Mouse (Mus musculus): ENCODE measurements around the gene Enpp1.
"Not testable (repeated sequence)": the region's sequence is repeated elsewhere in the genome, so short reads cannot be mapped to it uniquely, and the experiment has no call there.

Gene Enpp1

DNA sequence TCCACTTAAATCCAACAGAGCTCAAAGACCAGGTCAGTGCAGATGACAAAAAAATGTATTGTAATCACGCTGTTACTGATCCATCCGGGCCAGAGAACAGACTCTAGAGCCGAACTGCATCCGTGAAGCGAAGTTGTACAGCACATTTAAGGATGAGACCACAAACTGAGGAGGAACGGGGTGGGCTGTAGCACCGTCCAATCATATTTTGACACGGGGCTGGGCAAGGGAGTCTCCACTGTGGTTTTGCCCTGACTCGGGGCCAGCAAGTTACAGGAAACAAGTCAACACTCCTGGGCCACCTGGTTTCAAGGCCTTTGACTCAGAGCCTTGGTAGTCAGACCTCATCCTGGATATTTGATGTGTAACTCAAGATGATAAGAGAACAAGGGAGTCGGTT lies 76.1 kb downstream of the Enpp1 start:
- no peak for DNase-seq

DNA sequence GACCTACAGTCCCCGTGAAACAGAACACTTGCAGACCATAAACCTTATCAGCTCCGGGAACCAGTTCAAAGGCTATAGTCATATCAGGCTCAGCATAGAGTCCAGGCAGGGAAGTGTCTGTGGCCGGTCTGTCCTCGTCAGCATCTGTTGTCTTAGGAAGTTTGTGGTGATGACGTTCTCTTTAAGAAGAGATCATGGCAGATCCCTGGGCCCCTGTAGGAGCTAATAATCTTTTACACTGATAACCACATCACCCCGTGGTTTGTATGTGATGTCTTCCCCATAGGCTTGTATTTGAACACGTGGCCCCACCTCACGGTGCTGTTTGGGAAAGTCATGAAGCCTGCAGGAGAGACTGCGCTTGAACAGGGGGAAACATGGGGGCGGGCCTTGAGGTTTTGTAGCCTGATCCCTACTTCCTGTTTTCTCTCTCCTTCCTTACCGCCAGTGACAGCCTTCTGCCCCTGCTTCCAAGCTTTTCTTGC lies 76.6 kb downstream of the Enpp1 start:
- no peak for DNase-seq

DNA sequence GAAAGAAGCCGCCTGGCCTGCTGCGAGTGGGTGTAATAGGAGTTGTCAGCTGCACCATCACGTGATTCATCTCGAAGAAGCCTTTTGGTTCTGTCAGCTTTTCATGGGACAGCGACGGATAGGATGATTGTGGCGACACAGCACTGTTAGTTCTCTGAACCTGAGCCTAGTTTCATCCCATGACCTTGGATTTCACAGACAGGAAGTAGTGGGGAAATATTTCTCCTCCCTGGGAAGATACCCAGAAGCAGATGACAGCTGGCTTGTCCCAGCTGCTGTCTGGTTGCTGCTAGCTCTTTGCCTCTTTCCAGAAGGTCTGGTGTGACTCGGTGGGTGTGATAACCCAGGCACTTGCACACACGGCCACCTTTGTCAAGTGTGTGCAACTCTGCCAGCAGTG lies 77.7 kb downstream of the Enpp1 start:
- DNase-seq = peak; percentile 49

DNA sequence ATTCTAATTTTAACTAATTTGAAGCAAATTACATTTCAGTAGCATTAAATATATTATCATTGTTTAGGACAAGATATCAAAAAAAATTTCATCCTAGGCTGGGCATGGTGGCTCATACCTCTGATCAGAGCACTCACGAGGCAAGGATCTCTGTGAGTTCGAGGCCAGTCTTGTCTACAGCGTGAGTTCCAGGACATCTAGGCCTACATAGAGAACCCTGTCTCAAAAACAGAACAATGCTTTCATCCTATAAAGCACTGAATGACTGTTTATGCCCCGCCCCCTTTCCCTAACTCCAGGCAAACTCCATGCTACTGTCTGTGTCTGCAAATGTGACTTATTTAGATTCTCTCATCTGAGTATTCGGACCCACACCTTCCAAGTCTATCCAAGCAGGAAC lies 80.8 kb downstream of the Enpp1 start:
- no peak for DNase-seq

DNA sequence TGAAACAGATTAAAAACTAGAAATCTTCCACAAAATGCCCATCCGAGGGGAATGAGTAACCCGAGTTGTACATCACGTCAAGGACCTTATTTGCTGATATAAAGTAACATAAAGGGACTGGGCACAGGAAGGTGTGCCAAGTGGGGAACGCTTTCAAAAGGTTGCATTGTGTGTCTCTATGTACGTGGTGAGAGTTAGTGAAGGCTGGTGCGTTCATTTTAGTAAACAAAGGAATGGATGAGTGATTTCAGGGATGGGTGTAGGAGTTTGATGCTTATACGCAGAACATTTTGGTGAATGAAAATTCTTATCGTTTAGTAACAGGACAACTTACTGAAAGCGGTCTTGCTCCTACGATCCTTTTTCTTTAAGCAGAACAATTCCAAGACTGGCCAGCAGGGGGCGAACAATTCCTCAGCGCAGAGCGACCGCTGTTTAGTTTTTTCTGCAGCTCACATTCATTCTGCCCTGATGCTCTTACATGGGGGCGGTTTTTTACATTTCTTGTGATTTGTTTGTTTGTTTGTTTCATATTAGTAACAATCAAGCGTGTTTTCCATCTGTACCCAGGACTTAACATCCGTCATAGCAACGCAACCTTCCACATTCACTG lies 81.4 kb downstream of the Enpp1 start:
- DNase-seq = peak; percentile 68

DNA sequence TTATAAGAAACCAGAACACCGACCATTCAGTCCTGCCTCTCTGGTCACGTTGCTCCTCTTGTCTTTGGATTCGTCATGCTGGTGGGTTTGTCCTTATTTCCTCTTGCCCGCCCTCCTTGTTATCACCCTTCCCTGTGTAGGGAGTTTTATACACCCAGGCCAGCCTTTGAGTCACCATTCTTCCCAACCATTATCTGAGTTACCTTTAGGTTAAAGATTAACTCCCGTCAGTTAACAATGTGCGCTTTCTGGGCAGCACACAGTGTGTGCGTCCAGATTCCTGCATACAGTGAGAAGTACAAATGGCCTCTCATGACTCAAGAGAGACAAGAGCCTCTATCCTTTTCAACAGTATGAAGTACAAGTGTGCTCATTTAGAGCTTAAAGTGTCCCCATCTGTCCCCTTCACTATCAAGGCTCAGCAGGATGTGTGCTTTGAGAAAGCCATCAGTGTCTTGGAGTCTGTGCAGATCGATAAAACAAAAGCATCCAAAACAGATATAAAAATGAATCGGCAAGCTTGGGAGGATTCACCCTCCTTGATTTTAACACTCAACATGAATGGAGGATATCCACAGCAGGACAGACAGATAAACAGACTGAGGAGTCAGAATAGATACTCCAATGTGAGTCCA lies 82.8 kb downstream of the Enpp1 start:
- DNase-seq = no peak

DNA sequence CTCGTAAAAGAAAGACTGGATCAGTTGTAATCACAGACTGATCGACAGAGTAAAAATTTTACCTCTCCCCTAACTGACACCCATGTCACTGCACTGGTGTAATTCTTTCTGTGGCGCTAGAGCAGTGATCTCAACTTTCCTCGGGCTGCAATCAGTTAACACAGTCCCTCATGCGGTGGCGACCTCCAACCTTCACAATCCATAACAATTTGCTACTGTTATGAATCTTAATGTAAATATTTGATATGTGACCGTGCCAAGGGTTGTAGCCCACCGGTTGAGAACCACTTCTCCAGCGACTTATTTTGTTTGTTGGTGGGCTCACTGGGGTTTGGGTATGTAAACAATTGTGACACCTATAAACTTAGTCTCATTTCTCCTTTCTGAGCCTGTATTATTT lies 83.5 kb downstream of the Enpp1 start:
- DNase-seq = no peak

DNA sequence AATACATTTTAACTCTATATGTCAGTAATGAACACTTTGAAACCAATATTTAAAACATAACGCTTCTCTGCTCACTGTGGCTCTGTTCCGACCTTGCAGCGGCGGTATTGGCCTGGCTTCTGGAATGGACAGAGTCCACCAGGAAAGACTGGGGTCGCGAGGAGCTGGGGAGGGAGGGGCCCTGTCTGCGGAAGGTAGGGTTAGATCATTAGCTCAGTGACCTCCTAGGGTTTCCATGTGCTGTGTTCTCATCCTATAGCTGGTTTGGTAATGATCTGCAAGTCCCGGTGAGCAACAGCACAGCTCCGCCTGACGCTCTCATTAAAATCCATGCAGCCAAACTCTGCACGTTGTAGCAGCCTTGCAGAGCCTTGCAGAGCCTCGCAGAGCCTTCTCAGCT lies 84.7 kb downstream of the Enpp1 start:
- DNase-seq = no peak

DNA sequence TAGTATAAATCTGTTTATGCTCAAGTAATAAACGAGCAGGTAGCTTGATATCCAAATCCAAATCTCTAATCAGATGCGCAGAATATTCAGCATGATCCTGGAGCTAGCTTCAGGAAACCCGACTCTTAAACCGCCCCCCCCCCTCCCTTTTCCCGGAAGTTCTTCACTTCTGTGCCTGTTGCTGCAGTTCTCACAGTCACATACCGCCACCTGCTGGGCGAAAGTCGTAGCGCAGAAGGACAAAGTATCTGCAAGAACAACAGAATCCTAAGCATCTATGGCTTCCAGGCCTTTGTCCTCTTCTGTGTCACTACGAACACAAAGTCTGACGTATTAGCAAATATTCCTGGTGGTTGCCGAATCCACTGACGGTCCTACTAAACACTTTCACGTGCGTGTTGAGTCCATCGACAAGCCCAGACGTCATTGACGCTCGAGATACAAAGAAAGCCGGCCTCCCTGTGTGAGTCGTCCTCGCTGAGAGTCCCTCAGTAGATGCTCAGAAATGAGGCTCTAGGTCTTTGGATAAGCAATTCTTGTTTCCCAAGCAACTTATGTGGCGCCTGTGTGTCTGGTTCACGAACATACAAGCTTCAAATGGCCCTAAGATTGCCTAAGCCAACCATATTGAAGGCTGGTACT lies 86.8 kb downstream of the Enpp1 start:
- peak; percentile 88 for DNase-seq

DNA sequence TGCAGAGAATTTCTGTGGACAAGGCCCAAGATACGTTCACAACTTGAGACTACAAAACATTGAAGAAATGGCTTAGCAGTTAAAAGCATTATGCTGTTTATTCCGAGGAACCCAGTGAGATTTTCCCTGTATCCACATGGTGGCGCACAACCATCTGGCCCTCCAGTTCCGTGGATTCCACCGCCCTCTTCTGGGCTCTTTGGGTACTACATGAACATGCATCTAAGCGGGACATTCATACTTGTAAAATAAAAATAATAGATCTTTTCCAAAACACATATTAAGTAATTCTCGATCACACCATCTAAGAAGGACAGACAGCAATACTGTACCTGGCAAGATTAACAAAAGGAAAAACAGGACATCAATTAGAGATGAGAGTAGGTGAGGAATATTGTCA lies 89.4 kb downstream of the Enpp1 start:
- peak; percentile 84 for DNase-seq

DNA sequence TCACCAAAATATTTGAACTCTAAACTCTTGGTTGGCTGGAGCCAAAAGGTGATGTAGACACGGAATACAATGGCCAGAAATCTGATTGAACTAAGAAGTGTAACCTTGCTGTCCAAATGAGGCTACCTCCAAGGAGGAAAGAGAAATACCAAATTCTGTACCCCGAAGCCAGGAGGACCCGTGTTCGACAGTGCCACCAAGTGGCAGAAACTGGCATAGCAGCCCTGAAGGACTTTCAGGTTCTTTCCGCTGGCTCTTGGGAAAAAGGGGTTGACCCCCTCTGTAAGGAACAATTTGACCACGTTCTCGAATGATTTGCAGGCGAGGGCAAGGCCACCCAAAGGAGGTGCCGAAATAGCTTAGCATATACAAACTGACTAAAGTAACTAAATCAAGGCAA lies 90.4 kb downstream of the Enpp1 start:
- DNase-seq = peak; percentile 53

DNA sequence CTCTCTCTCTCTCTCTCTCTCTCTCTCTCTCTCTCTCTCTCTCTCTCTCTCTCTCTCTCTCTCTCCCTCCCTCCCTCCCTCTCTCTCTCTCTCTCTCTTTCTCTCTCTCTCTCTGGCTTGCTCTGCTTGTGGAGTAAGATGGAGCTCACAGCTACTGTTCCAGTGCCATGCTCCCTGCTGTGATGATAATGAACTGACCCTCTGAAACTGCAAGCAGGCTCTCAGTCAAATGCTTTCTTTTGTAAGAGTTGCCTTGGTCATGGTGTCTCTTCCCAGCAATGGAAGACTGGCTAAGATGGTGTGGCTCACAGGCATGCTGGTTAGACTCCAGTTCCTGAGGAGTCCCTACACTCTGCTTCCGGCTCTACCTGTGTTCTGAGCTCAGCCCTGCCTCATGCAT lies 95.4 kb downstream of the Enpp1 start:
- DNase-seq = not testable (repeated sequence)

DNA sequence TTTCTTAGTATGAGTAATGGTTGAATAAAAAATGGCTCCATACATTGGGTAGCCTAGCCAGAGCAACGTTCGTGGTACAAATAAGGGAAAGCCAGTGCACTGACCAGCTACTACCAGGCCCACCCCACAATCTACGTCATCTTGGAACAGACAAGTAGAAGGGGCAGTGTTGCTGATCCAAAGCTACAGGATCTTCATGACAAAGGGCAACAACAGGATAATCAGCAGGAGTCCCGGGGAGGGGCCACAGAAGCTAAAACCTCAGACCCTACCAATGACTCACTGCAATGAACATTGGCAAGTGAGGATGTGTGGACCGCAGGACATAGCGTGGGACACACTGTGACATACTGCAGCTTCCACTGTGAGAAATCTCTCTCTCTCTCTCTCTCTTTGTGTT lies 96.2 kb downstream of the Enpp1 start:
- no peak for DNase-seq

DNA sequence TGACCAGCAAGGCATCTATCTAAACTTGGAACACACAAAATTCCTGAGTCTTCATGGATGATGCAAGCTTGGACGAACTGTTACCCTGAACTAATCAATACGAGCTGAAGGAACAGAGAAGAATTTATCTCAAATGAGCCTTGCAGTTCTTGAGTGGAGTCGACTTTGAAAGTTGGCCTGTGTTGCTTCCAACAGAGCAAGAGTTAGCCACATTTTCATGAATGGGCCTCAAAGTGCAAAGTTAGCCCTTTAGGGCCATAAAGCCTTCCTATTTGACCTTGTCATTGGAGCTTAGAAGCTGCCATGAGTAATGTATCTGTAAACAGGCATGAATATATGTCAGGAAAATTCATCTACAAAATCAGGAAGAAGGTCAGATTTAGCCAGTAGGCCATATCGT lies 97.2 kb downstream of the Enpp1 start:
- no peak for DNase-seq

DNA sequence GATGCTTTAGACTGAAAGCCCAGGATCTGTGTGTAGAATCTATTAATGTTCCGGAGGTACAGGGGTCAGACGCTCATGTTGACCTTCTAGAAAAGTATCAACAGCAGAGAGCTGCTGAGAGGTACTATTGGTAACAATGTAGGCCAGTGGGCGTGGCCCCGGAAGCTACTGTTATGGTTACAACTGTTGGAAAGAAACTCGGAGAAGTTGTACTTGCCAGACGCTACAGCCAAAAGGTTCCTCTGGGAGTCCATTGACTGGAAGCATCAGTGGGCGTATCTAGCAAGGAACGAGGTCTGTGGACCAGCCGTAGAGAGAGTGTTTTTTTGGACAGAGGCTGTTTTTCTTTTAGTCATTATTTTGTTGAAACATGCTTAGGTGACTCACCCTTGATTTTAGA lies 102.2 kb downstream of the Enpp1 start:
- DNase-seq = no peak

DNA sequence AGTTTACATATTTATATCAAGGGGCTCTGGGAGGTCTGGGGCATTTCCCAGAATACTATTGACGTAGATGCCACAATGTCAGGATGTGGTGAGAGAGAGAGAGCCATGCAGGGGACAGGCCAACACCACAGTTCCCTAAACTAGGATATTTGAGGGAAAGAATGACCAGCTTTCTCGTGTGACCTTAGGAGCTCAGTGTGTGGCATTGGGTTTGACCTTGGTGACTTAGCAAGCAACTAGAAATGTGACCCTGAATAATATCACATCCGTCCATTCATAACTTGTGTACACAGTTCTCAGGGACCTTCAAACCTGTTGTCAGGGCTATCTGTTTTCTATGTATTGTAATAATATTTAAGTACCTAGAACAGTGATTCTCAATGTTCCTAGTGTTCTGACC lies 102.8 kb downstream of the Enpp1 start:
- DNase-seq = no peak

DNA sequence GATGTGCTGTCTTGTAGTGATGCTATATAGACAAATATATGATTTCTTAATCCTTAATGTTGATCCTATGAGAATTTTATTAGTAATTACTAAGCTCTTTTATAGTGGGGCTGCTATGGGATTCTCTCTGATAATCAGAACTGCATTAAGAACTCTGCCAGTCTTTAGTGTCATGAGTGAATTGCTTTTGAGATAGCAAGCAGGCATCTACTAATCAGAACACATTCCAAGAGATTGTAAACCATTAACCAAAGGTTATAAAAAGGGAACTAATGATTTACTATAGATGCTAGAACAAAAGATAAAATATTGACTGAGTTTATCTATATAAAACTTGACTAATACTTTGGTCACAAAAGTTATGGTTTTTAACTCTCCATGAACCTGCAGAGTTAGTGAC lies 108.2 kb downstream of the Enpp1 start:
- no peak for DNase-seq

DNA sequence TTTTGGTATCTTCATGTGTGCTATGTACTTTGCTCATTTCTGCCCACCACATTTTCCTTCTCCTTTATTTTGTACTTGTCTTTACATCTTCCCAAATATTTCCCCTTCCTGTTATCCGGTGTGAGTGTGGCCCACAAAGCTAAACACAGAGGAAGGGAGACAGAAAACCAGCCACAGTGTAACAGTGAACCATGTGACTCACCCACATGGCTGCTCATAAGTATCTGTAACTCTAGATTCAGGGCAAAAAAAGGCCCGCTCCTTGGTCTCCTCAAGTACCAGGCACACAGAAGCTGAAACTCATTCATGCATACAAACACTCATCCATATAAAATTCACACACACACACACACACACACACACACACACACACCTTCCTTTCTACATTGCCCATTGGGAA lies 108.9 kb downstream of the Enpp1 start:
- no peak for DNase-seq

DNA sequence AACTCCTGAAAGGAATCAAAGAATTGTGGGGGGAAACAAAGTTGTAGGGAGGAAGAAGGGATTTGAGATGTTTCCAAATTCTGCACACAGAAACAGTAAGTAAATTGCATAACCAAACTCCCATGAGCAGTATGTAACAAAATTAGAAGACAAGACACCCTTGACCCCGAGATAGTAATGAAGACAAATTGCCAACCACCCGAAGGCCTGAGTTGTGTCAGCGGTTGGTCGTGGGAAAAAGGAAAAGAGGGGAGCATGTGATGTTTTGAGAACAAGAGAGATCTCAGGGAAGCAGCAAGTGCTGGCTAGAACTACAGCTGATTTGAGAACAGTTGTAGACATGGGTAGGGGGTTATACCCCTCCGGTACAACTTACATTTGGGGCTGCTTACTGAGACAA lies 112.2 kb downstream of the Enpp1 start:
- peak; percentile 24 for DNase-seq

DNA sequence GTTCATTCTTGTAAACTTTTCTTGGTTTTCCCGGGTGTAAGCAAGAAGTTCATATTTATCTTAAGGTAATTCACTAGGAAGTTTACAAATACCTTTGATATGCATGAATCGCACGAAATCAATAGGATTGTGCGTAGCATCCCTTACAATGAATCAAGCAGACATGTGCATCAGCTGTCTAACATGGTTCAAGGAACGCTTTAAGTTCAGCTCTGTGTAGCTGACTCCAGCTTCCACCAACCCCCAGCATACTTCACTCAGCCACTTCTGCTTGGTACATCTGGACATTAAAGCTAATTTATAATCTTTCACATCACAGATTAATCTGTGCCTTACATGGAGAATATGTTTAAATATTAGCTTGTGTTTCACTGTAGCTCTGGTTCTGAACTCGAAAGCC lies 113.3 kb downstream of the Enpp1 start:
- no peak for DNase-seq

DNA sequence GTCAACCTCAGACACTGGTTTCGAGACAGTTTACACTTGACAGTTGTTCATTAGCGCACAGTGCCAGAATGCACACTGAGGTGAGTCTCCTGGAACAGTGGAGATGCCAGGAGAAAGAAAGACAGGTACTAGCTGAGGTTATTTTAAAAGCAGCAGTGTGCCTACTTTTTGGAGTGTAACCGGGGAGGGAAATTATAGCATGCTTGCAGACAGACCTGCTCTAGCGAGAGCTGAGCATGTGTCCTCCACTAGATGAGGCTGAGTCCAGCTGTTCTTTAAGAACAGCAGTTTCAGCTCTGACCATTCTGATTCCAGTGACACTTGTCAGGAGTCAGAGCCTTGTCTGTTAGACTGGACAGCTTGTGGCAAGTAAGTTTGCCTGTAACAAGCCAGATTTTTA lies 114.2 kb downstream of the Enpp1 start:
- DNase-seq = no peak

DNA sequence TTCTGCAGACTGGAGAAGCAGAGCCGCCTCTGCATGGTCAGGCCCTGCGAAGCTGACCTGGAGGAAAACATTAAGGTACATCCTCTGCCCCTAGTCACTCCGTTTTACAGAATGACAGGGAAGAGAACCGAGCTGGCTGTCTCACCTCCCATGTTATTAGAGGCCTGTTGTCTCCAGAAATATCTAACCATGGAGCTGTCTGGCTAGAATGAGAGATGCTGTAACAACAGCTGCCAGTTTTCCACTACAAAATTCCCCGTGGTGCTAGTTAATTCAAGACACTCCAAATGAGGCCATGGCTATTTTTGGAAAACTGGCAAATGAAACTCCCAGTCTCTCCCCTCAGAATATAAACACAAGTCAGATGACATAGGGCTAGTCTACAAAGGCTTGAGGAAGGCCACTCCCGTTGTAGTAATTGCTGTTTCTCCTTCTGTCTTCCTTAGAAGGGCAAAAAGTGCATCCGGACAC lies 115.1 kb downstream of the Enpp1 start:
- peak; percentile 24 for DNase-seq

DNA sequence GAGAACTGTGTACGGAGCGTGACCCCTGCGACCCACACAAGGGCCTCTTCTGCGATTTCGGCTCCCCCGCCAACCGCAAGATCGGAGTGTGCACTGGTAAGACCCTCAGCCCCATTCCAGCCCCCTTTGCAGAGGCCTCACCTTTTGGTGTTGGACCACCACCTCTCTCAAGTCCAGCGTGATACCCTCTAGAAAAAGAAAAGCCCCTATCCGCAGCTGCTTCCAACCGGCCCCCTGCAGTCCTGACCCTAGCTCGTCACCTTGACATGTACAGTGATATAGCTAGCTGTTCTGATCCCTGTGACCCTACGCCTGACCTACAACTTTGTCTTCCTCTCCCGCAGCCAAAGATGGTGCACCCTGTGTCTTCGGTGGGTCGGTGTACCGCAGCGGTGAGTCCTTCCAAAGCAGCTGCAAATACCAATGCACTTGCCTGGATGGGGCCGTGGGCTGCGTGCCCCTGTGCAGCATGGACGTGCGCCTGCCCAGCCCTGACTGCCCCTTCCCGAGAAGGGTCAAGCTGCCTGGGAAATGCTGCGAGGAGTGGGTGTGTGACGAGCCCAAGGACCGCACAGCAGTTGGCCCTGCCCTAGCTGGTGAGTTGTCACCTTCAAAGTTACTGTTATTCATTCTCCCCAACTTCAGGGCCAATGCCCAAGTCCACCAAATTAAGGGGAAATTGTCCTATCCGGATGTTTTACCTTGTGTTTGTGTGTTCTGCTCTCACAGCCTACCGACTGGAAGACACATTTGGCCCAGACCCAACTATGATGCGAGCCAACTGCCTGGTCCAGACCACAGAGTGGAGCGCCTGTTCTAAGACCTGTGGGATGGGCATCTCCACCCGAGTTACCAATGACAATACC lies 115.7 kb downstream of the Enpp1 start:
- peak; percentile 48 for DNase-seq
